Mouse (Mus musculus) bone marrow, adult 2 months (tissue): ENCODE results near the gene Zfpm1.

Experiments
- CTCF ChIP-seq: fragments of 200-500 bp; IDR thresholded peaks from 2 replicates; pipeline ENCODE4 v1.5.1; 2011; ENCODE audit warnings: low read length, control low read depth; ENCODE audit not compliant: control insufficient read depth, insufficient read depth
- POLR2A ChIP-seq: fragments of 200-500 bp; IDR thresholded peaks from 2 replicates; pipeline ENCODE4 v1.6.1; 2011; ENCODE audit warnings: low read depth, mild to moderate bottlenecking, control low read depth, low read length, borderline replicate concordance; ENCODE audit not compliant: control insufficient read depth

DNA sequence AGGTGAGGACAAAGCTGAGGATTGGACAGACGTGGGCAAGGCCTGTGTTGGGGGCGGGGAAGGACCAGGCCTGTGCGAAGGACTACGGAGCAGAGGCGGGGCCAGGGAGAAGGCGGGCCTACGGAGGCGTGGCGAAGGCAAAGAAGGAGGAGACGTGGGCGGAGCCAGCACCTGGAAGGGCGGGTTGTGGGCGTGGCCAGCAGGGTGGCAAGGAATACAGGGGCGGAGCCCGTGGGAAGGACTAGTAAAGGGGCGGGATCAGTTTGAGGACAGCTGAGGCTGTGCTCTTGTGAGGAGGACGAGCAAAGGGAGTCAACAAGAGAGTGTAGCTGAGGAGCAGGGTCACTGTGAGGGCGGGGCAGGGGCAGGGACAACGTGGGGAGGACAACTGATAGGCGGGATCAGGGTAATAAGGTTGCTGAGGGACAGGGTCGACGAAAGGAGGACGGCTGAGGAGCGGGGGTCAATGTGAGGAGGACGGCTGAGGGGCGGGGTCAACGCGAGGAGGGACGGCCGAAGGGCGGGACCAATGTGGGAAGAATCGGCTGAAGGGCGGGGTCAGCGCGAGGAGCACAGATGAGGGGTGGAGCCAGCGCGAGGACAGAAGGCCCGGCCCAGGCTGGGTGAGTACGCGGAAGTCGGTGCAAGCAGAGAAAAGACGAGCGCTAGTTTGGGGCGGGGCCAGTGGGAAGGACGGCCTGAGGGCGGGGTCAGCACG, 465 bp upstream of the Zfpm1 start:
- peak; percentile 49; the same call in 1 of the 2 replicates for TF ChIP-seq POLR2A
- no peak for TF ChIP-seq CTCF
